Mouse (Mus musculus) liver, embryonic 13.5 days (tissue): ENCODE measurements around the gene Frrs1l. TPM values are rescaled to one million over a fixed set of nuclear protein-coding genes. Genes with fewer than 3 reads are reported as not detected.

Experiments
- ATAC-seq: fragments of 200-750 bp; cut with Nextera tagmentation; 2 replicates; pipeline ENCODE4 v1.8.0; 2017; ENCODE audit warnings: low read depth, mild to moderate bottlenecking, moderate number of reproducible peaks, moderate library complexity
- DNase-seq: peaks from one replicate; pipeline ENCODE4 v3.0.0; 2022
- H3K27ac ChIP-seq: fragments of 300-500 bp; sonication (generic); 2 replicates; pipeline ENCODE4 v1.5.1; 2015; ENCODE audit warnings: moderate library complexity, mild to moderate bottlenecking, inconsistent platforms
- H3K27me3 ChIP-seq: fragments of 300-500 bp; sonication (generic); 2 replicates; pipeline ENCODE4 v1.6.1; 2015; ENCODE audit warnings: mild to moderate bottlenecking, inconsistent platforms
- H3K36me3 ChIP-seq: fragments of 300-500 bp; sonication (generic); 2 replicates; pipeline ENCODE4 v1.6.1; 2015; ENCODE audit warnings: mild to moderate bottlenecking, inconsistent platforms
- H3K4me1 ChIP-seq: fragments of 300-500 bp; sonication (generic); replicated peaks from 2 replicates; pipeline ENCODE4 v1.6.1; 2015; ENCODE audit warnings: inconsistent platforms
- H3K4me2 ChIP-seq: fragments of 300-500 bp; sonication (generic); 2 replicates; pipeline ENCODE4 v1.6.1; 2015; ENCODE audit warnings: inconsistent platforms, mild to moderate bottlenecking, moderate library complexity
- H3K4me3 ChIP-seq: fragments of 300-500 bp; sonication (generic); replicated peaks from 2 replicates; pipeline ENCODE4 v1.5.1; 2015; ENCODE audit warnings: mild to moderate bottlenecking, inconsistent platforms
- H3K9ac ChIP-seq: fragments of 300-500 bp; sonication (generic); 2 replicates; pipeline ENCODE4 v1.6.1; 2015; ENCODE audit warnings: mild to moderate bottlenecking, inconsistent platforms
- H3K9me3 ChIP-seq: fragments of 300-500 bp; sonication (generic); replicated peaks from 2 replicates; pipeline ENCODE4 v1.6.1; 2016; ENCODE audit warnings: inconsistent platforms
- WGBS: fragments of 180-500 bp; shearing (Covaris S2); methylation state at CpG from one replicate; pipeline ENCODE4 v1.1.7; 2015; ENCODE audit not compliant: insufficient replicate concordance; 5-methylcytosine and 5-hydroxymethylcytosine counted together
- polyA plus RNA-seq: library from polyadenylated mRNA; unstranded; fragments of >200 nt; fragmentation: Nextera tagmentation; extraction: Ambion mirVana; gene quantifications from 2 replicates; pipeline ENCODE4 v1.2.1, GENCODE M21; 2015

Frrs1l gene
- polyA plus RNA-seq, 1 experiment from 2014 or later, result 0.09 TPM

DNA sequence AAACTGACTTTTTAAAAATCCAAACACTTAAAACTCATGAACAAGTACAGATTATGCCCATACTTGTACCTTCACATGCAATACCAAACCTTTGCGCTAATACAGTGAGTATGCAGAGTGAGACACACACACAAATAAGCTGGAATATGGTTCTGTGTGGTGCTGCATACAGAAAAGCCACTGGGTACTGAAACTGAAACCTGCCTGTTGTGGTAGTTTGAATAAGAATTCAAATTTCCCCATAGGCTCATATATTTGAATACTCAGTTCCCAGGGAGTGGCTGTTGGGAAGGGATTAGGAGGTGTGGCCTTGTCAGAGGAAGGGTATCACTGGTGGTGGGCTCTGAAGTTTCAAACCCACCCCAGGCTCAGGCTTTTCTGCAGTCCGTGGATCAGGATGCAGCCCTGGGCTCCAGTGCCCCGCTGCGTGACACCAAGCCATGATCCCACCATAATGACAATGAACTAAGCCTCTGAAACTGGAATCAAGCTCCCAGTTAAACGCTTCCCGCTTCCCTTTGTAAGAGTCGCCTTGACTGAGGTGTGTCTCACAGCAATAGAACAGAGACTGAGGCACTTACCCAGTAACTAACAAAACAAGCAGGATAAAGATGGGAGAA lies 77.7 kb downstream of the Frrs1l start:
- Histone ChIP-seq H3K9ac (no peak overlapping the region), H3K4me1 (no peaks in the 10 kb centered on the region), H3K9me3 (no peaks in the 10 kb centered on the region), H3K27me3 (no peaks in the 10 kb centered on the region), H3K36me3 (peaks cover 60% of the 10 kb centered on the region), H3K4me3 (no peak overlapping the region), H3K4me2 (no peak overlapping the region), H3K27ac (no peak overlapping the region)
- DNase-seq (no peak), ATAC-seq (no peak)
- WGBS, result 83% methylated on average over 7 of the region's 7 CpGs

DNA sequence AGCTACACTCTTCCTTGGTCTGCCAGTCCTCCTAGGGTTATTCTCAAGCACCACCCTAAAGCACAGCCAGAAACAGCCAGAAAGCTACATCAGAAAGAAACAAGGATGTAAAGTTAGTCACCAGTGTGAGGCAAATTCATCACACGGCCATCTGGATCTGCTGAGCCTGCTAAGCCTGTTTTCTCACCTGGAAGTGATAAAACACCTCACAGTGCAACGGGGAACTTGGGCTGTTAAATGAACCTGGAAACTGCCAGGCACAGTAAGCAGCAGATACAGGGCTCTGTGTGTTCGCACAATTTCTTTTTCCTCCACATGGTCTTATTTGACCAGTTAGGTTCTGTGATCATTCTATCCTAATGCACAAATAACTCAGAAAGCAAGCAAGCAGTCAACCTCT lies 80.6 kb downstream of the Frrs1l start:
- Histone ChIP-seq H3K9ac (no peak overlapping the region), H3K27me3 (no peaks in the 10 kb centered on the region), H3K4me2 (no peak overlapping the region), H3K4me1 (0 out of 2 replicates have a peak, but pooled peaks cover 2% of the 10 kb centered on the region), H3K27ac (no peak overlapping the region), H3K4me3 (no peak overlapping the region), H3K9me3 (no peaks in the 10 kb centered on the region), H3K36me3 (peaks cover 56% of the 10 kb centered on the region)
- WGBS, result 73% methylated on average over 3 of the region's 3 CpGs
- ATAC-seq, result no peak
- no peak for DNase-seq

DNA sequence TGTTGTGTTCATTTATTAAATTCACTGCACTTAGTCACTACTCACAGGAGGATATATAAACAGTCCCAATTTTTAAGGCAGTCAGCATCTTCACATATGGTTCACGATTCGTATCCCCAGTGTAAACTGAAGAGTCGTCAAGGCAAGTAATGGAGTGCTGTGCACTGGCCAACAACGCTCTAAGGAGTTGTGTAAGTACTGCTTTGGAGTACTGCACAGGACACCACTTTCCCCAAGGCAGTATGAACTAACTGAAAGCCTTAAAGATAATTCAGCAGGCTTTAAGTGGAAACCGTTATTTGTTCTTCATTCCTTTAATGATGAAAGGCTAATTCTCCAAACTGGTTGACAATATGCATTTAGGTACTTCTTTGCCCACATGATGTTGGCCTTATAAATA lies 82.5 kb downstream of the Frrs1l start:
- H3K4me1 ChIP-seq, result 0 out of 2 replicates have a peak, but pooled peaks cover 2% of the 10 kb centered on the region
- no peak for DNase-seq
- H3K36me3 ChIP-seq, result peaks cover 59% of the 10 kb centered on the region
- no peak for ATAC-seq
- no peak overlapping the region for H3K27ac ChIP-seq
- no peaks in the 10 kb centered on the region for H3K27me3 ChIP-seq
- H3K9me3 ChIP-seq, result no peaks in the 10 kb centered on the region
- H3K4me3 ChIP-seq, result no peak overlapping the region
- H3K9ac ChIP-seq, result no peak overlapping the region
- WGBS, result 84% methylated on average over 5 of the region's 5 CpGs
- no peak overlapping the region for H3K4me2 ChIP-seq

Other genes with a start within 250 kb of the Frrs1l start
- gene Actl7b, start 248.9 kb downstream of the Frrs1l start, polyA plus RNA-seq, result not detected in 2 replicates
- not detected in 2 replicates for gene Actl7a, start 247.0 kb downstream of the Frrs1l start, polyA plus RNA-seq
- 14.8 and 15.7 TPM in 2 replicates for gene Elp1, start 188.1 kb downstream of the Frrs1l start, polyA plus RNA-seq
- 5.9 and 8.0 TPM in 2 replicates for gene Fam206a, start 188.0 kb downstream of the Frrs1l start, polyA plus RNA-seq
- 9.5 and 11.2 TPM in 2 replicates for gene Ctnnal1, start 125.2 kb downstream of the Frrs1l start, polyA plus RNA-seq
- gene Tmem245, start 43.0 kb downstream of the Frrs1l start, polyA plus RNA-seq, result 2.8 and 3.5 TPM in 2 replicates
- 1.3 and 1.5 TPM in 2 replicates for gene Epb41l4b, start 153.0 kb upstream of the Frrs1l start, polyA plus RNA-seq